Mouse (Mus musculus) lung, postnatal 0 days (tissue): ENCODE results near the gene Nacad.

Experiments used
- CTCF ChIP-seq: IDR thresholded peaks from 2 replicates; pipeline ENCODE4 v1.5.1; 2016; ENCODE audit warnings: antibody characterized with exemption, mild to moderate bottlenecking
- EP300 ChIP-seq: IDR thresholded peaks from 2 replicates; pipeline ENCODE4 v1.6.1; 2016; ENCODE audit warnings: antibody characterized with exemption, mild to moderate bottlenecking, control low read depth

- no peak for TF ChIP-seq CTCF
- no peak for TF ChIP-seq EP300
Measured at GRCm38 (mm10) chr11:6593406-6593805, 12.4 kb downstream of the Nacad start.
